Mouse (Mus musculus): ENCODE results near the gene Gm20388. TPM values are rescaled to one million over a fixed set of nuclear protein-coding genes. Genes with fewer than 3 reads are reported as not detected.

The Gm20388 gene
- total and polyA plus RNA-seq, 2 experiments from 2014 or later: 51.3 TPM; not detected in 1

DNA sequence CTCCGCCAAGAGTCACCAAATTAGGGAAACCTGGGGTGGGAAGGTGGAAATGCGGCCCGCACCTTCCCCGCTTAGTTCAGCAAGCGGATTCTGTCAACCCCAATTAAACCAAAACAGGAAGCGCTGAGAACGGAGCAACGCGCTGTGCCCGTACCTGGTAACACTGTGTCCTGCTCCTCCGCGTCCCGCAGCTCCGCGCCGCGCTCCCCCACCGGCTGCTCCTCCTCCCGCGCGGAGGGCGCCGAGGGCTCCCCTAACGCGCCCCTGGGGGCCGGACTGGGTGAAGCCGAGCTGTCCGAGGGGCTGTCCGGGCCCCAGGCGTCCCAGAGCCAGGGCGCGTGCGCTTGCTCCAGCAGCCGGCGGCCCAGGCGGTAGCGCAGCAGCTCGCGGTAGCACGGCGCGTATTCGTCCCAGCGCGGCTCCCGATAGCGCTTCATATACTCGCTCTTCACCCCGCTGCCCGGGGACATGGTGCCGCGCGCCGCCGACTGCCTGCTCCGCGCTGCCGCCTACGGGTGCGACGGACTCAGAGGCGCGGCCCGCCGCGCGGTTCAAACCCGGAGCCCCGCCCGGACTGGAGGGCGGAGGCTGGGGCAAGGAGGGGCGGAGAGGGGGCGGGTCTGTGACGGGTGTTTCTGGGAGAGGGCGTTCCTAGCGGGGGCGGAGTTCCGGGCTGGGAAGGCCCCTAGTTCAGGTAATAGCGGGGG is 3948.5 kb downstream of the Gm20388 start:
- 3% methylated on average over 70 of the region's 79 CpGs for WGBS
- Histone ChIP-seq H3K4me2 (ENCODE audit: low read depth) (peak overlapping the region; percentile 84), H3K9me3 (ENCODE audit: low read length) (no peaks in the 10 kb centered on the region), H3K27me3 (ENCODE audit: insufficient read depth, low read length) (no peaks in the 10 kb centered on the region; the same call in 1 of the 2 replicates), H3K4me3 (ENCODE audit: low read depth, low read length) (peak overlapping the region; percentile 90), H3K27ac (ENCODE audit: low read depth, low read length) (peak overlapping the region; percentile 82), H3K36me3 (ENCODE audit: insufficient read depth) (no peaks in the 10 kb centered on the region), H3K9ac (peak overlapping the region; percentile 63), H3K4me1 (ENCODE audit: insufficient read depth) (peaks cover 8% of the 10 kb centered on the region; the same call in 1 of the 2 replicates)
- TF ChIP-seq CTCF (IDR thresholded peaks at IDR 0.05; ENCODE audit: low read depth): peak; percentile 61
- ATAC-seq (peak; percentile 95), DNase-seq (peak; percentile 94)

DNA sequence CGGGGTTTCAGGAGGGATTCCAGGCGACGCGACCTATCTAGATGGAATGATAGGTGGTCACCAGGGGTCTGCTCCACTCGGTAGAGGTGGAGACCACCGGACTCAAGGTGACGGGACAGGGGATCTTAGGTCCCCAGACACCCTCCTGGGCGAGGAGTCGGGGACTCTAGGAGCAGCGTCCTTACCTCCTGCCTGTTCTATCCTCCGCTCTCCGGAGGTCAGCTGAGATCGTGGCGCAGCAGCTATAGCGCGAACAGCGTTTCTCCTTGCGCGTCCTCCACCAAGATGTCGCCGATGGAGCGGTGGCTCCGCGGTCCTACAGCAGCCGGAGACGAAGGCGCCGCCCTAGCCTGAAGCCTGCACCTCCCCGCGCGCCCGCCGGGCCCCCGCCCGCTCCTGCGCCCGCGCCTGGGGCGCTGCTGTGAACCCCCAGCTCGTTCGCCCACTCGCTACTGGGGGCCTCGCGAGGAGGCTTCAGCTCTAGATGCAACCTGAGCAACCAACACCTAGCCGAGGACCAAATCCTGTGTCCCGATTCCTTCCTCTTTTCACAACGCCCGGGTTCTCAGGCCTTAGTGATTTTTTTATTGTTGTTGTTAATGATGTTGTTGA is 3949.1 kb downstream of the Gm20388 start, which contains the start of gene Ccsap:
TSS of gene Ccsap (minus strand) at position 562 of the 612 bp plus-strand sequence.
- 2% methylated on average over 48 of the region's 48 CpGs for WGBS
- Histone ChIP-seq H3K27ac (ENCODE audit: low read depth, low read length) (peak within 1 kb of the TSS; percentile 82), H3K4me2 (ENCODE audit: low read depth) (peak within 1 kb of the TSS; percentile 84), H3K4me1 (ENCODE audit: insufficient read depth) (peaks cover 8% of the 10 kb centered on the region; the same call in 1 of the 2 replicates), H3K27me3 (ENCODE audit: insufficient read depth, low read length) (no peaks in the 10 kb centered on the region; the same call in 1 of the 2 replicates), H3K36me3 (ENCODE audit: insufficient read depth) (no peaks in the 10 kb centered on the region), H3K9ac (peak within 1 kb of the TSS; percentile 63), H3K9me3 (ENCODE audit: low read length) (no peaks in the 10 kb centered on the region), H3K4me3 (ENCODE audit: low read depth, low read length) (peak within 1 kb of the TSS; percentile 90)
- peak; percentile 70 for ATAC-seq
- TF ChIP-seq CTCF (IDR thresholded peaks at IDR 0.05; ENCODE audit: low read depth): no peak
- no peak for DNase-seq

DNA sequence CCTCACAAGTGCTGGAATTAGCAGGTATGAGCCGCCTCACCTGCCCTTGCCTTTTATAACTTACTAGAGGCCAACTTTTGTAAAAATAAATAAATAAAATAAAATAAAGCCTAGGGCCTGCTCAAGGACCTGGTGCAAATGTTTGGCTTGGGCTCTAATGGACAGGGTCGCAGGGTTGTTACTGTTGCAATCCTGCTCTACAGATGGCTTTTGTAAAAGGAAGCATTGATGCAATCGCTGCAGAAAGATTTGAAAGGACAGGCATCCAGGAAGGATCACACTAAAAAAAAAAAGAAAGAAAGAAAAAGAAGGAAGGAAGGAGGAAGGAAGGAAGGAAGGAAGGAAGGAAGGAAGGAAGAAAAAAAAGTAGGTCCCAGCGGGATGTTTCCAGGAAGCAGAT is 3949.7 kb downstream of the Gm20388 start:
- no peaks in the 10 kb centered on the region; the same call in 1 of the 2 replicates for H3K27me3 ChIP-seq (ENCODE audit: insufficient read depth, low read length)
- H3K9me3 ChIP-seq (ENCODE audit: low read length): no peaks in the 10 kb centered on the region
- ATAC-seq (no peak), DNase-seq (no peak)
- peak overlapping the region; percentile 90 for H3K4me3 ChIP-seq (ENCODE audit: low read depth, low read length)
- peaks cover 8% of the 10 kb centered on the region; the same call in 1 of the 2 replicates for H3K4me1 ChIP-seq (ENCODE audit: insufficient read depth)
- peak overlapping the region; percentile 84 for H3K4me2 ChIP-seq (ENCODE audit: low read depth)
- no peak overlapping the region for H3K27ac ChIP-seq (ENCODE audit: low read depth, low read length)
- H3K36me3 ChIP-seq (ENCODE audit: insufficient read depth): no peaks in the 10 kb centered on the region
- TF ChIP-seq CTCF (IDR thresholded peaks at IDR 0.05; ENCODE audit: low read depth): no peak
- H3K9ac ChIP-seq: peak overlapping the region; percentile 63
- 77% methylated on average over 4 of the region's 4 CpGs for WGBS

DNA sequence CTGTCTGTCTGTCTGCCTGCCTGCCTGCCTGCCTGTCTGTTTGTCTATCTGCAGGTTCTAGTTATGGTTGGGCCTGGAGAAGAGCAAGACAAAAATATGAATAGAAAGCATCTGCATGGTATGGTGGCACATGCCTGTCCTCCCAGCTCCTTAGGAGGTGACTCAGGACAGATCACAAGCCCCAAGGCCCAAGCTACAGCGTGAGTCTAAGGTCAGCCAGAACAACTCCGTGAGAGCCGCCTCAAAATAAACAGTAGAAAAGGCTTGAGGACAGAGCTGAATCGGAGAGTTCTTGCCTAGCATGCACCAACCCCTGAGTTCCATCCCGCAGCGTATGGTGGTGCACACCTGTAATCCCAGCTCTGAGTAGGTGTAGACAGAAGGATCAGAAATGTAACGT is 3955.1 kb downstream of the Gm20388 start:
- H3K27ac ChIP-seq (ENCODE audit: low read depth, low read length): no peak overlapping the region
- DNase-seq: no peak
- no peak overlapping the region for H3K4me2 ChIP-seq (ENCODE audit: low read depth)
- no peaks in the 10 kb centered on the region; the same call in 1 of the 2 replicates for H3K4me1 ChIP-seq (ENCODE audit: insufficient read depth)
- TF ChIP-seq CTCF (IDR thresholded peaks at IDR 0.05; ENCODE audit: low read depth): no peak
- no peak overlapping the region for H3K9ac ChIP-seq
- H3K27me3 ChIP-seq (ENCODE audit: insufficient read depth, low read length): no peaks in the 10 kb centered on the region; the same call in 1 of the 2 replicates
- 87% methylated on average over 7 of the region's 7 CpGs for WGBS
- no peaks in the 10 kb centered on the region for H3K36me3 ChIP-seq (ENCODE audit: insufficient read depth)
- no peak for ATAC-seq
- no peaks in the 10 kb centered on the region for H3K9me3 ChIP-seq (ENCODE audit: low read length)
- no peak overlapping the region for H3K4me3 ChIP-seq (ENCODE audit: low read depth, low read length)

DNA sequence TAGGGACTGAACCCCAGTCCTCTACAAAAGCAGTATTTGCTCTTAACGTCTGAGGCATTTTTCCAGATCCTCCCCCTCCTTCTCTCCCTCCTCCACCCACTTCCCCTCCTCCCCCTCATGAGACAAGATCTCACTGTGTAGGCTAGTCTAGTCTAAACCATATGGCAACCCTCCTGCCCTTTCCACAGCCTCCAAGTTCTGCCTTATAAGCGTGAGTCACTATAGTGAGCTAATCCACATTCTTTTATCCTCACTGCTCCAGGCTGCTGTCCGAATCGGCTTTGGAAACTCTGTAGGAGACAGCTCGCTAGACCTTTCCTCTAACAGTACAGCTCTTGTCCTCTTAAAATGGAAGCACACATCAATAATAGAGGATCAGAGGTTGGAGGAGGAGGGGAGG is 3956.3 kb downstream of the Gm20388 start:
- no peaks in the 10 kb centered on the region for H3K9me3 ChIP-seq (ENCODE audit: low read length)
- H3K36me3 ChIP-seq (ENCODE audit: insufficient read depth): no peaks in the 10 kb centered on the region
- H3K4me1 ChIP-seq (ENCODE audit: insufficient read depth): no peaks in the 10 kb centered on the region; the same call in 1 of the 2 replicates
- ATAC-seq (peak; percentile 66), DNase-seq (no peak)
- no peak overlapping the region for H3K4me2 ChIP-seq (ENCODE audit: low read depth)
- no peak overlapping the region for H3K9ac ChIP-seq
- TF ChIP-seq CTCF (IDR thresholded peaks at IDR 0.05; ENCODE audit: low read depth): no peak
- 19% methylated on average over 5 of the region's 5 CpGs for WGBS
- H3K4me3 ChIP-seq (ENCODE audit: low read depth, low read length): no peak overlapping the region
- no peaks in the 10 kb centered on the region for H3K27me3 ChIP-seq (ENCODE audit: insufficient read depth, low read length)
- no peak overlapping the region for H3K27ac ChIP-seq (ENCODE audit: low read depth, low read length)

DNA sequence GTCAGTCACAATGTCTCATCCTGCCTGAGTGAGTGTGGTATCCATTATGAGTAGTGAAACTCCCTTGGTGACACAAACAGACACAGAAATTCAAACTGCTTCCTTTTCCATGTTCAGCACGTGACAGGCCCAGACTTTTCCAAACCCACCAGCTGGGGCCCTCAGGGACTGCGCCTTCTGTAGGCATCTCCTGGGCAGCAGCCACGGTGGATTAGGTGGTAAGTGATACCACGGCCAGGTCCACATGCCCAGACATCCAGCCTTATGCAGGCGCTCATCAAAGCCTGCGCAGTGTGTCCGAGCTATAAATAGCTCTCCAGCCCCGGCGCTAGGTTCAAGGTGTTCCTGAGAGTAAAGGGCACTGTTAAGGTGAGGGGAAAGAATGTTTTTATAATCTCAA is 3961.4 kb downstream of the Gm20388 start:
- Histone ChIP-seq H3K4me1 (ENCODE audit: insufficient read depth) (no peaks in the 10 kb centered on the region), H3K4me2 (ENCODE audit: low read depth) (no peak overlapping the region), H3K4me3 (ENCODE audit: low read depth, low read length) (no peak overlapping the region), H3K9ac (no peak overlapping the region), H3K9me3 (ENCODE audit: low read length) (no peaks in the 10 kb centered on the region), H3K27ac (ENCODE audit: low read depth, low read length) (no peak overlapping the region), H3K36me3 (ENCODE audit: insufficient read depth) (no peaks in the 10 kb centered on the region), H3K27me3 (ENCODE audit: insufficient read depth, low read length) (no peaks in the 10 kb centered on the region)
- DNase-seq: no peak
- TF ChIP-seq CTCF (IDR thresholded peaks at IDR 0.05; ENCODE audit: low read depth): no peak
- 79% methylated on average over 9 of the region's 9 CpGs for WGBS
- ATAC-seq: no peak

DNA sequence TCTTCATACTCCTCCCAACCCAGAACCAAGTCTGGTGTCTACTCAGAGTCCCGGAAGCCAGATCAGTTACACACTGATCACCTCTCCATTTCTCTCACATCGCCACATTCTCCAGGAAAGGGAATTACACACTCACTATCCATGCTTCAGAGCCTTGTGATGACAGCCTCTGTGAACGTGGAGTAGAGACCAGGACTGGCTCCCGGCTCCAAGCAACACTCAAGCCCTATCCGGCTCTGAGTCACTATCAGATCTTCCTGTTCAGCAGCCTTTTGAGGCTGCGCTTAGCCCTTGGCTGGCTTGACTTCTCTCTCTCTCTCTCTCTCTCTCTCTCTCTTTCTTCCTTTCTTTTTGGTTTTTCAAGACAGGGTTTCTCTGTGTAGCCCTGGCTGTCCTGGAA is 3962.7 kb downstream of the Gm20388 start:
- no peaks in the 10 kb centered on the region for H3K4me1 ChIP-seq (ENCODE audit: insufficient read depth)
- no peak overlapping the region for H3K4me2 ChIP-seq (ENCODE audit: low read depth)
- H3K27ac ChIP-seq (ENCODE audit: low read depth, low read length): no peak overlapping the region
- no peaks in the 10 kb centered on the region for H3K27me3 ChIP-seq (ENCODE audit: insufficient read depth, low read length)
- no peaks in the 10 kb centered on the region for H3K9me3 ChIP-seq (ENCODE audit: low read length)
- ATAC-seq (no peak), DNase-seq (no peak)
- H3K36me3 ChIP-seq (ENCODE audit: insufficient read depth): no peaks in the 10 kb centered on the region
- no peak overlapping the region for H3K4me3 ChIP-seq (ENCODE audit: low read depth, low read length)
- no peak overlapping the region for H3K9ac ChIP-seq
- WGBS: 81% methylated on average over 6 of the region's 6 CpGs
- no peak for TF ChIP-seq CTCF (IDR thresholded peaks at IDR 0.05; ENCODE audit: low read depth)

Measured in forebrain, postnatal 0 days (tissue).